Mouse (Mus musculus): ENCODE measurements at regions not wholly inside any gene's neighbourhood (a gene's known extent, or its start where the extent isn't known, plus 50 kb on each side); places are given as distances from the start of the nearest gene placed in this dataset.

DNA sequence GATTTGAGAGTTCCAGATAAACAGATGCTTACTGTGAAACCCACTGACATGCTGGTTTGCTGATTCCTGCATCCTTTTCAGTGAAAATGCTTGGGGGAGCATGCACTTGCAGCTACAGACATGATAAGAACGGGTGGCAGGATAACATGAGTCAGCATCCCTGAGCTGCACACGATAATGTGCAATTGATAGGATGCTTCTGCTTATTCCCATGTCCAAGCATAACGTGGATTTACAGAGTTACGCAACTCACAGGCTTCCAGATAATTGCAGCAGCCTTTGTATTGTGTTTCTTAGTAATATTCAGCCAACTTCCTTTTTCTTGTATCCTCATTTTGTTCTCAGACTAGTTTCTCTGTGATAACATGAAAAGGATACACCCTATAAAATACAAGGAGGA lies 245.7 kb downstream of the Flrt2 start:
- DNase-seq, result no peak

- DNase-seq, result no peak
These were observed 248.5 kb downstream of the Flrt2 start for GRCm38 (mm10) chr12:95940465-95941012.

DNA sequence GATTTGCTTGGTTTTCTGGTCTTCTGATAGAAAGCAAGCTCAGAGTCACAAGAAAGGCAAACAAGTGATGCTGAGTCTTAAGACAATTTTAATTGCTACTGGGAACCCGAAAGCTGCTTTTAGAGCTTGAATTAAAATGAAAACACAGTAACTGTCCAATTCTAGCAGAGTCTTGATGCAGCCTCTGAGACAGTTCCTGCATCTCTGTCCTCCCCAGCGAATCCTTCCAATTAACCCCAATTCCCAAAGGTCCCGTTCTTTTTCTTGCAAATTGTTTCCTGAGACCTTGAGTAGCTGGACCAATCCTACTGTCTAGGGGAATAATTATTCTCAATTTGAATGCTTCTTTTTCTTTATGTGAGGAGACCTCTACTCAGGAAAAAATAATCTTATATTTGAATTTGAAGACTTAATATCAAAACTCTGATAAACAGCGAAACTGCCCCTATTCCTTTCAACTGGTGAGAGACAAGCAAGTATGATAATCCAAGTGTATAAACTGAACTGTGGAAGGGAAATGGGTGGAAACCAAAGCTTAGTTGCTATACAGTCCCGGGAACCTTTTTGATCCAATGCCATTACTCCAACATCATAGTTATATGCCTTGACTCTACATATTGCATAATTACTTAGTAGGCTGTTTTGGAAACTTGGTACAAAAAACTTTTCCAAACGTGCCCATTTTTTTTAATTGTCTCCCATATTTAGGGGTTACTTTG lies 267.9 kb downstream of the Flrt2 start:
- DNase-seq, result no peak

- DNase-seq, result no peak
These were observed 268.5 kb downstream of the Flrt2 start for GRCm38 (mm10) chr12:95960505-95960871.

GRCm38 (mm10) chr12:95962817-95963216 lies 270.8 kb downstream of the Flrt2 start:
- DNase-seq, result no peak

GRCm38 (mm10) chr12:95988669-95989288 lies 296.8 kb downstream of the Flrt2 start:
- no peak for DNase-seq

GRCm38 (mm10) chr12:95994963-95995362 lies 302.9 kb downstream of the Flrt2 start:
- DNase-seq, result no peak

DNA sequence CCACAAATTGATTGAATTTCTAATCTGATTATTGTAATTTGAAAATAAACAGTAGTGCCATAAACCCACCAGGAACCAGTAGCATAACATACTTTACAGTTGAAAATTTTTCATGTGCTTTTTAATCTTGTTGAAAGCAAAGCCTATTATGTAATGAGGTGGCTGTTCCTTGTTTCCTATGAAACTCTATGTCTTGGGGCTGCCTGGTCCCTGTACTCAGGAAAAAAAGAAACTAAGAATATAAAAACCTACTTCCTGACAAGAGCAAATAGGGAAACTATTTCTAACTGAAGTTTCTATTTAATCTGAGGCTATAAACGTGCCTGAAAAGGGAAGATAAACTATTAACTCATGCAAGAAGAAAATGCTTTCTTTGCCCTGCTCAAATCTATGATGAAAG lies 338.2 kb downstream of the Flrt2 start:
- DNase-seq, result no peak

DNA sequence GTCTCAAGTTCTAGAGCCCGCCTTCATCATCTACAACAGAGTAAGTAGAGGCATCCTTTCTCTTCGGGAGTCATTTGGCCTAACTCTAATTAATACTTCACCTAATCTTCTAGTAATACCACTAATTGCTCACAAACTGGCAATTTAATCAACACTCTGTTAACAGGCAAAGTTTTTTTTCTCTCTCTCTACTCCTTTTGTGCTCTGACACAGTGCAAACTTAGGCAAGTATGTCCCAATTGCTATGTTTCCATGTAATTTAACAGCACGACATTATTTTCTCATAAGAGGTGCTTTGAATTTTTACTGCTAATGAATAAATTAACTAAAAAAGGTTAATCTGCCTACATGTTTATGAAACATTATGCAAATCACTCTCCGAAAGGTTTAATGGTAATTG lies 383.3 kb downstream of the Flrt2 start:
- DNase-seq, result no peak

DNA sequence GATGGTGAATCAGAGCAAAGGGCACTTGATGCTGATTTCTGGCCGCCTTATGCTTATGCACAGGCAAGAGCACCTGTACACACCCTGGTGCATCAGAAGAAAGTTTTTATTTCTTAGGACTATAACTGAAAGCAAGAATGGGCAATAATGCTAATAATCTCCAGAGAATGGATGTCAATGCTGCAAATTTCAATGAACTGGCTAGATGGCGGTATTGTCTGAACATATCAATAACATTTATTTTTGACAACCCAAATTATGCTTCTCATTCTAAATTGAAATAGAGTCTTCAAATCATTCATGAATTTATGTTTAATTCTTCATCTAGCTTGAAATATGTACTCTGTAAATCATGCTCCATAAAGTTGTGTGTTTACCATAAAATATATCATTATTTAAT lies 399.0 kb downstream of the Flrt2 start:
- no peak for DNase-seq

DNA sequence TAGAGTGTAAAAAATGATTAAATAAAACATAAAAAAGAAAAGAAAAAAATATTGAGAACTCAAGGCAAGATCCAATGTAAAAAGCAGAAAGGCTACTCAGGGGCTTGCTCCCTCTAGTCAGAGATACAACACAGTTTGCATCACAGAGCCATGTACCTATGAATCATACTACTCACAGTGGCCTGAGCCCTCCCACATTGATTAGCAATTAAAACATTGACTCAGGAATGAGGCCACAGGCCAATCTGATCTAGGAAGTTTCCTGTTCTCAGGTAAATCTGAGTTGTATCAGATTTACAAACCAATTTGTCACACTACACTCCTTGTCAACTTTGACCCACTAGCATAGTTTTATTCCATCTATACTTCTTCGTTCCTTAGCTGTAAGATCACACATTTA lies 414.2 kb downstream of the Flrt2 start:
- no peak for DNase-seq

DNA sequence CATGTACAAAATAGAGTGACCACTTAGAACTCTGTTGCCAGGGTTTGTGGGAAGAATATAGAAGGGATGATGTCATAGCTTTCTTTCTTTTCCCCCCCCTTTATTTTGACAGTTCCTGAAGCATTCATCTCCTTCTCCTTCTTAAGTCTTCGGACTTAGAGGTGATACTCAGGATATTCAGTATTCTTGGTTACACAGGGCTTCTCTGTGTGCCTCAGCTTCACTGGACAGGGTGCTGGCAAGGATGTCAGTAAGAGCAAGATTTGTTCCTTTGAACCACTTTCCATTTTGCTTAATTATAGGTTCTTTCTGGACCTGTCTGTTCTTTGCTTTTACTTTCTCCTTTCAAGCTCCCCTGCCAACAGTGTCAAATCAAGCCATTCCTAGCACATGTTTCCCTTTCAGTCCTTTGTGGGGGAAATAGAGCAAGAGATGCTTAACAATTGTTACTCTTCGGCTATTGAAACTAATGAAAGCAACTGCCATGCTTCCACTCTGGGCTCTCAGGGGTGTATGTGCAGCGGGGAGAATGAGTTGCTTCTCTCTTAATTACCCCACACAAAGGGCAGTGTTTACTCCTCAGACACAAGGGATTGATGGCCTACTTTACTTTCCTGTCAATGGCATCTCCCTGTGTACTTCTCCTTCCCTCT lies 422.8 kb downstream of the Flrt2 start:
- DNase-seq, result no peak

DNA sequence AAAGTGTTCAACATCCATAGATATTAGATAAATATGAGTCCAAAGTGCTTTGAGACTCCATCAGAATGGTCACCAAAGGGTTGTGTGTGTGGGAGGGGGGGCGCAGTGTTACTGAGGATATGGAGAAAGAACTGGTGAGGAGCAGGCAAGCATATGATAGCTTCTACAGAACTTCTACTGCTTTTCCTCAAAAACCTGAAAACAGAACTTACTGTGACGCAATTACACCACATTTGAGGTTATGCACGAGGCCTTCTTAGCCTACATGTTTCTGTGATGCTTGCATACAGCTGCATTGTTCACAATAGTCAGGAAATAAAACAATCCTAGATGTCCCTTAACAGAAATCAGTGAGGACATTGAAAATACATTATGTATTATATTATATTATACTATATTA lies 425.5 kb downstream of the Flrt2 start:
- DNase-seq, result no peak

- no peak for DNase-seq
These were observed 432.3 kb downstream of the Flrt2 start for GRCm38 (mm10) chr12:96124156-96124931.

- DNase-seq, result no peak
These were observed 437.9 kb downstream of the Flrt2 start for GRCm38 (mm10) chr12:96129870-96130454.

DNA sequence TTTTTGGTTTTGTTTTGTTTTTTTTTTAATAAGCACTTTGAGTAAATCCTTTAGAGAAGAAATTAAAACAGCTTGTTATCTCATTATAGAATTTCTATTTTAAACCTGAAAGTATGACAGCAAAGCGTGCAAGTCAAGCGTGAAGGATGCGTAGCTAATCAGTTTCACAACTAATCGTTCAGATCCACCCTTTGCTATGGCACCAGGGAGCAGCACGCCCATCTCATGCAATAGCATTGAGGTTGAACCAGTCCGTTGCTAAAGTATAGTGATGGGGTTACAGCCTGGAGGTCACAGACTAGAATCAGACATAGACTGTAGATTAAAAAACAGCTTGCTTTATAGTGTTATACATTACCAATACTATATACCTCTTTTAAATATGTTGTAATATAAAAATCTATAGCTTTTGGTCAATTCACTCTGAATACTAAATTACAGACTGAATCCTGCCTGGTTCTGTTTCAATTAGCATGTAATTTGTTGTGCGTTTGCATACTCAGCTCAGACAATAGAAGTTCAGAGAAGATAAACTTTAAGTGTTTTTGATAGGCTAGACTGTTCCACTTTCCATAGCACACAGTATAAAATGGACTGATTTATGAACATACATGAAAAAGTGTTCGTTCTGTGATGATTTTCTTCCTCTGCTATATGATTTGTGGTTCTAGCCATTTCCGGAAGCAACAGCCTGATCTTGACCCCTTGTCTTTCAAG lies 438.9 kb downstream of the Flrt2 start:
- no peak for DNase-seq

GRCm38 (mm10) chr12:96134136-96134535 lies 442.1 kb downstream of the Flrt2 start:
- no peak for DNase-seq

DNA sequence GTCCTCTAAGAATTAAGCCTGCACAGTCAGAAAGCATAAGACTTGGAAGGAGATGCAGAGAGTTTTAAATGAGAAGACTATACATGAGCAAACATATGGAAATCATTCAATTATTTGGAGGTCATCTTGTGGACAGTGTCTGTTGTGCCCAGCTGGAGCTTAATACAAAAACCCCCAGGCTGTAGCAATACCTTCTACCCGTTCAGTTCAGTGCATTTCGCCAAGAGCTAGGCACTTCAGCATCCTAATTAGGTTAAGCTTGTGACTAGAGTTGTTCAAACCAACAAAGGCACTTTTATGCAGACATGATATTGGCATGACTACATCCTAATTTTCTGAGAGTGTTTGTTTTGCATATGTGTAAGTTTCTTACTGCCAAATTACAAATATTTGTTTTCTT lies 449.7 kb downstream of the Flrt2 start:
- no peak for DNase-seq

DNA sequence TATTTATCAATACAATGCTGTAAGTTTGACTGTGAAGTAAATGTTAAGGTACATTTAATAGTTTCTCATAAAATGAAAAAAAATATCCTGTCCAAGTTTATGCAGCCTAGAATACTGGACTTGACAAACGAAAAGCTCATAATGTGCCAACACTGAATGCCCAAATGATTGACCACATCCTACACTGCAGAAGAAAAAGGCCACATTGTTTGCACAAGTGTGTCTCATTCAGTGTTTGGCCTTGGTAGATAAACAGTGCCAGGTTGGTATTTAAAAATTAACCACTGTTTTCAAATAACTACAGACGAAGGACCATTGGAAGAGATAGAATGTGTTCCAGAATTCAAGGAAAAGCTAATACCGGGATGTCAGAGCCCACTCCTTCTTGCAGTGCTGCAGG lies 462.1 kb downstream of the Flrt2 start:
- no peak for DNase-seq

DNA sequence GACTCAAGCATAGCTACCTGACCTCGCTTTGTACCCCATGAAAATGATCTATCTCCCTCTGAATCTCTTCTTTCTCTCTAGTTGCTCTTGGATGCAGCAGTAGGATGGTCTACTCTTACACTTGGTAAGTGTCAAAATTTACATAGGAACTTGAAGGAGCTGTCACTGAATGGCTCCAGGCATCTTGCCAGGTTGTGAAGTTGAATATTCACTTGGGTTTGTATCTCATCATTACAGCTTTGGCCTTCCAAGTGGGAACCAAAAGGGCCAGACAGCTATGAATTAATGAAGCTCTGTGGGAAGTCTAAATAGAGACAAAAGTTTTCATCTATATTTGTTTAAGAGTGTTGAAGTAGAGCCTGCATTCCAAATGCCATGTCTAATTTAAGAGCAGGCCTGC lies 475.5 kb downstream of the Flrt2 start:
- no peak for DNase-seq

- no peak for DNase-seq
These were observed 506.9 kb downstream of the Flrt2 start for GRCm38 (mm10) chr12:96198928-96199327.

DNA sequence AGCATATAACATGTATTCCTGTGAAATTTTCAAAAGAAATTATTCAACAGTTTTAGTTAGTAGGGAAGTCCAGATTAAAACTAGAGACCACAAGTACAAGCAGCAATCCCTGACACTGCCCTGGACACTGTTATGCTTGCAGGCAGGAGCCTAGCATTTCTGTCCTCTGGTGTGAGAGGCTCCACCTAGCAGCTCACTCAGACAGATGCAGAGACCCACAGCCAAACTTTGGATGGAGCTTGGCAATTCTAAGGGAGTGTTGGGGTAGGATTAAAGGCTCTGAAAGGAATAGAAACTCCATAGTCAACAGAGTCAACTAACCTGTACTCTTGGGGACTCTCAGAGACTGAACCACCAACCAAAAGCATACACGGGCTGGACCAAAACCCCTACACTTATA lies 509.8 kb downstream of the Flrt2 start:
- DNase-seq, result no peak
